Mouse (Mus musculus): ENCODE measurements around the gene Srp54c.
"Not testable (repeated sequence)": the region's sequence is repeated elsewhere in the genome, so short reads cannot be mapped to it uniquely, and the experiment has no call there.

The Srp54c gene

DNA sequence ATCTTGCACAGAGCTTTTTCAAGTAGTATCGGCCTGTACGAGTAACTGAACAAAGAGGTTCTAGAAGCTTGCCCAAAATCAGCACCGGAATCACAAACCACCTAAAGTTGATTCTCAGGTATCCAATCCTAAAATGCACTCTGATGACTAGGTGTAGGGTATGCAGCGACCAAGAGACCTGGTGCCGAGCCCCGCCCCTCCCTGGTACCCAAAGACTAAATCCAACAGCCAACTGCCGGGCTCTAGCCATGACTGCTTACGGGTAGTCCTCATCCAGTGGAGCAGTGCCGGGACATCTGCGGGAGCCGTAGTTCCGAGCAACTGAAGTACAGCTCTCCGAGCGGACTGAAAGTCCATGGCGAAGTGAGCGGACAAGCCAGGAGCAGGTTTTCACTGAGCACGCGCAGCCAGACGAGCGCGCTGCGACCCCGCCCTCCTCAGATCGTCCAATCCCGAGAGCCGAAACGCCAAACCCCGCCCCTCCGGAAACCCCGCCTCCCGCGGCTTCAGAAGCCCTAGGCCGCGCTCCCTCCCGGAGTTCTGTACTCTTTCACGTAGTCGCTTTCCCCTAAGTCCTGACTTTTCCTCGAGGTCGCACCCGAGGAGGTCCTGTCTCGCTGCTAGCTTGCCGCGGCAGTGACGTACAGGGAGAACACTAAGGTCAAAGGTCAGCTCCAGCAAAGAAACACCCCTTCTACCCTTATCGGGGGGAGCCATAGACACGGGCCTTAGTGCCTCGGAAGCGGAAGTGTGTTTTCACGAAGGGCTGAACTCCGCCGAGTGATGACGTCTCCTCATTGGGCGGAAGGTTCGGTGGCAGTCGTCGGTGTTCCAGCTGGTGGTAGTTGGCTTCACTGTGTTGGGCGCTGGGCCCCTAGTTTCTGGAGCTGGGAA lies at the start of gene Srp54c:
Srp54c (plus strand) TSS at position 543 of the 894 bp plus-strand sequence.
- not testable (repeated sequence) for DNase-seq (ENCODE audit: low spot score in 2 of 2)

DNA sequence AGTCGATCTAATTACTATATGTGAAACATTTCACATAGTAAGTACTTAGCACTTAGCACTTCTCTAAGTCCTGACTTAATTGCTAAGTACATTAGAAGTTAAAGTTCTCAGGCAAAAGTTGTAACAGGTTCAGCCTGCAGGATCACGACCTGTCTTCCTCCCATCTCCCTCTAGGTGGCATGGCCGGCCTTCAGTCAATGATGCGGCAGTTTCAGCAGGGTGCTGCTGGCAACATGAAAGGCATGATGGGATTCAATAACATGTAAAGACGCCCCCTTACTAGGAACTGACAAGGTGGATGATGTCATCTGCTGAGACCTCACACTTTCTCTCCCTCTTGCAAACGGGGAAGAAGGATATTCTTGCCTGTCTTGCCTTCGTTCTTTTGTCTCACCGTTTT lies 42.3 kb upstream of the Srp54c start:
- DNase-seq (ENCODE audit: low spot score in 2 of 2): not testable (repeated sequence)

DNA sequence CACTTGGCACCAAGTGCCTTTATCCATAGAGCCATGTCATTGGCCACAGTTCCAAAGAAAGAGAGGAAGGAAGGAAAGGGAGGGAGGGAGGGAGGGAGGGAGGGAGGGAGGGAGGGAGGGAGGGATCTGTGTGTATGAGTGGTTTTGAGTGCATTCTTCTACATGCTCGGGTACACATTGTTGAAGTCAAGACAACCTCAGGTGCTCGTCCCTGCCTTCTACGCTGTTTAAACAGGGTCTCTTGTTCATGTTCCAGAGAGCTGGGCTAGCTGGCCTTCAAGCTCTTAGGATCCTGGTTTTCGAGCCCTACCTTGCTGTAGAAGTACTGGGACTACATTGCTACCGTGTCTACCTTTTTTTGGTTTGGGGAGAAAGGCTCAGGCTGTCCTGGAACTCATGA lies 40.8 kb upstream of the Srp54c start:
- not testable (repeated sequence) for DNase-seq (ENCODE audit: low spot score in 2 of 2)

DNA sequence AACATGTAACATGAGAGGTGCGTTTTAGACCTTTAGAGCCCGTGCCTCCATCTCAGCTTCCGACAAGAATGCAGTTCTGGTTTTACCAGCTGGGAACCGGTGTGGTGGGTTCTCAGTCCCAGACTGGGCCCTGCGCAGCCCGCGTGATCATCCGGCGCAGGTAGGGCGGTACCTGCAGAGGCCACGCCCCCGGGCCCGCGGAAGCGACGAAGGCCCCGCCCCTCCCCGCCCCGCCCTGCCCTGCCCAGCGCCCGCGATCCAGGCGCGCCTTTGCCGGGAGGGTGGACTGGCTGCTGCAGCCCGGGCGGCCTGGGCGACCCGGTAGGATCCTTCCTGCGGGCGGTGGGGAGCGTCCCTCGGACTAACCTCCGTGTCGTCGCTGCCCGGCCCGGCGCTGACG lies 30.7 kb upstream of the Srp54c start, which contains the start of gene 1700047I17Rik2:
1700047I17Rik2 (plus strand) TSS at position 287 of the 400 bp plus-strand sequence.
- DNase-seq (ENCODE audit: low spot score in 2 of 2): not testable (repeated sequence)

DNA sequence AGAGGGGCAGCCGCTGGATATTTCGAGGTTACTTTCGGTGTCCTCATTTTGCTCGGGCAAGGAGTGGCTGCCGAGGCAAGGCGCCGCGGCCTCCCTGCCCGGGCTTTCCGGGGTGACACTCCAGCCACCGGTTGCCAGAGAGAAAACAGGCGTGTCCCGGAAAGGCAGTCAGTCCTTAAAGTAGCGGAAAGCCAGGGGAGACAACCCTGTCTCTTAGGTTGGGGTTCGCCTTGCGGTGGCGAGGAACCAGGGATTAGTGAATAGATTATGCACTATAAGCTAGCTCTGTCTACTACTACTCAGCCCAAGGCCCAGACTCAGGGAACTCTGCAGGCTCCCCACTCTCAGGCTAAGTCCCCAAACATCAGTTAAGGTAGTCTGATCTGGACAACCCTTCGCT lies 30.2 kb upstream of the Srp54c start:
- DNase-seq (ENCODE audit: low spot score in 2 of 2): not testable (repeated sequence)

DNA sequence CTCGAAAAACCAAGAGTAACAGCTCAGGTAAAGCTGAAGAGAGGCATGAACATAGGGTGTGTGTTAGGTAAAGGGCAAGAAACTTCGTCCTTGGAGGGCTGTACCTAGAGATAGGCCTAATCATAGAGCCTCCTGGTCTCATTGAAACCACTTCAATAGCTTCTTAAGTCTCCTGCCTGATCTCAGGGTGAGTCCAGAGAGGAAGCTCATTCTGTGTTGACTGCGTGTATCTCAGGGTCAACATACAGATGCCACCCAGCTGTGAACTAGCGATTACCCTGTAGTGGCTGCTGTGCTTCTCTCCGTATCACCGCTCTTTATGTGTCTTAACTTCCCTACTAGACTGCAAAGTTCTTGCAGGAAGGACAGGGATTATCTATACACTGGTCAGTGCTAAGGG lies 17.0 kb upstream of the Srp54c start:
- DNase-seq (ENCODE audit: low spot score in 2 of 2): not testable (repeated sequence)

DNA sequence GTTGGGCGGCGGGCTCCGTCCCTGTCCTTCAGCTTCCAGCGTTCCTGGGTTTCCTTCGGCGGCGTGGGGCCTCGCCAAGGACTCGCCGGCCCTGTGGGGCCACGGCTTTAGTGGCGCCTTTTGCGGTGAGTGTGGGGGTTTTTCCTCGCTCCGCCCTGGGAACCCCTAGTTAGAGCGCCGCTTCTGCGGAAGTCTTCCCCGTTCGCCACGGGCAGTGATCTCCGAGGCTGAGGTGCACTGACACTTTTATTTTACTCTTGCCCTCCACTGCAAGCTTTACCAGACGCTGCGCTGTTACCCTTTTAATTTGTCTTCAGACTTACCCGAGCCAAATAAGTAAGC lies 523 bp downstream of the Srp54c start:
- DNase-seq (ENCODE audit: low spot score in 2 of 2): not testable (repeated sequence)

DNA sequence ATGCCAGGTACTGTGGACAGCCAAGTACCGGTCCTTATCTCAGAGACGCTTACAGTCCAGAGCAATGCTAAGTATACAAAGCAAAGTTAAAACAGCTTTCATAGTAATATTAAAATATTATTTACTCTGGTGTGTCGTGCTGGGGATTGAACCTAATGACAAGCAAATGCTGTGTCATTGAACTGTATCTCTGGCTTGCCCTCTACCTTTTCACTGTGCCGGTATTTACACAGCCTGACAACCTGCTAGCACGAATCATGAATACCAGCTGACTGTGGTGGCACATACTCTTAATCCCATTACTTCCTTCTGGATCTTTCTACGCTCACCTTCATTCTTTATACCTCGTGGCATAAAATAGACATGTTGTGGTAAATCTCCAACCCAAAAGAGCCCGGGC lies 12.3 kb downstream of the Srp54c start:
- not testable (repeated sequence) for DNase-seq (ENCODE audit: low spot score in 2 of 2)

DNA sequence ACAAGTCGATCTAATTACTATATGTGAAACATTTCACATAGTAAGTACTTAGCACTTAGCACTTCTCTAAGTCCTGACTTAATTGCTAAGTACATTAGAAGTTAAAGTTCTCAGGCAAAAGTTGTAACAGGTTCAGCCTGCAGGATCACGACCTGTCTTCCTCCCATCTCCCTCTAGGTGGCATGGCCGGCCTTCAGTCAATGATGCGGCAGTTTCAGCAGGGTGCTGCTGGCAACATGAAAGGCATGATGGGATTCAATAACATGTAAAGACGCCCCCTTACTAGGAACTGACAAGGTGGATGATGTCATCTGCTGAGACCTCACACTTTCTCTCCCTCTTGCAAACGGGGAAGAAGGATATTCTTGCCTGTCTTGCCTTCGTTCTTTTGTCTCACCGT lies 32.0 kb downstream of the Srp54c start:
- not testable (repeated sequence) for DNase-seq (ENCODE audit: low spot score in 2 of 2)

DNA sequence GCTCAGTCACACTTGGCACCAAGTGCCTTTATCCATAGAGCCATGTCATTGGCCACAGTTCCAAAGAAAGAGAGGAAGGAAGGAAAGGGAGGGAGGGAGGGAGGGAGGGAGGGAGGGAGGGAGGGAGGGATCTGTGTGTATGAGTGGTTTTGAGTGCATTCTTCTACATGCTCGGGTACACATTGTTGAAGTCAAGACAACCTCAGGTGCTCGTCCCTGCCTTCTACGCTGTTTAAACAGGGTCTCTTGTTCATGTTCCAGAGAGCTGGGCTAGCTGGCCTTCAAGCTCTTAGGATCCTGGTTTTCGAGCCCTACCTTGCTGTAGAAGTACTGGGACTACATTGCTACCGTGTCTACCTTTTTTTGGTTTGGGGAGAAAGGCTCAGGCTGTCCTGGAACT lies 33.4 kb downstream of the Srp54c start:
- not testable (repeated sequence) for DNase-seq (ENCODE audit: low spot score in 2 of 2)

DNA sequence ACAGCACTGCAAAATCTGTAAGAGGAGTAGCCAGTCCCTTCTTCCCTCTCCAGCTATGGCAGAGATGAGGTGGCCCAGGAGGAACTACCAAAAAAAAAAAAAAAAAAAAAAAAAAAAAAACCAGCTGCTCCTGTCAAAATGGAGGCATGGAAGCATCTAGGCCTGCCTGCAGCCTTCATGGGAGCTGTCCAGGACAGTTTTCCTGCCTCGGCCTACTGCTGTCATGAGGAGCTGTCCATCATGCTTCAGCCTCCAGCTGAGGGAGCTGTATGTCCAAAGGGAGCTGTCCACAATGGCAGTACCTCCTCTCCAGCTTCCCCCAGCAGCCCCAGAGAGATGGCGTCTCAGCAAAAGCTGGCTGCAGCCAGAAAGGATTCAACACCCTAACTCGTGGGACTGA lies 42.3 kb downstream of the Srp54c start:
- DNase-seq (ENCODE audit: low spot score in 2 of 2): no peak

DNA sequence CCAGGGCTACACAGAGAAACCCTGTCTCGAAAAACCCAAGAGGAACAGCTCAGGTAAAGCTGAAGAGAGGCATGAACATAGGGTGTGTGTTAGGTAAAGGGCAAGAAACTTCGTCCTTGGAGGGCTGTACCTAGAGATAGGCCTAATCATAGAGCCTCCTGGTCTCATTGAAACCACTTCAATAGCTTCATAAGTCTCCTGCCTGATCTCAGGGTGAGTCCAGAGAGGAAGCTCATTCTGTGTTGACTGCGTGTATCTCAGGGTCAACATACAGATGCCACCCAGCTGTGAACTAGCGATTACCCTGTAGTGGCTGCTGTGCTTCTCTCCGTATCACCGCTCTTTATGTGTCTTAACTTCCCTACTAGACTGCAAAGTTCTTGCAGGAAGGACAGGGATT lies 47.6 kb downstream of the Srp54c start:
- DNase-seq (ENCODE audit: low spot score in 2 of 2): not testable (repeated sequence)

DNA sequence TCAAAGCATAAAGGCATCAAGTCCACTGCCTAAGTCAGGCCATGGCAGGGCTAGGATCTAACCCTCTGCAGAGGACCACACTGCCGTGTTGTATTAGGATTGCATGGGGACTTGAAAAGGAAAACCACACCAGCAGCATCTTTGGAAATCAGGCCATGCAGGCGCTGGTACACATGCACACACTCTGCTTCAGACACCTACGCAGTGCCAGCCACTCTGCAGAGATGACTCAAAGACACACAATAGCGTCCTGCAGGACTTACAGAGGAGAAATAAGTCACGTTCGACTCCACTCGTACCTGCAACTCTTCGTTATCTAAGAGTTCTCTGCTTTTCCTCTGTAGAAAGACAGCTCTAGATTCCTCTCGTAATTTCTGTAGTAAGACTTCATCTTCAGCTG lies 68.1 kb downstream of the Srp54c start:
- no peak for DNase-seq (ENCODE audit: low spot score in 2 of 2)

DNA sequence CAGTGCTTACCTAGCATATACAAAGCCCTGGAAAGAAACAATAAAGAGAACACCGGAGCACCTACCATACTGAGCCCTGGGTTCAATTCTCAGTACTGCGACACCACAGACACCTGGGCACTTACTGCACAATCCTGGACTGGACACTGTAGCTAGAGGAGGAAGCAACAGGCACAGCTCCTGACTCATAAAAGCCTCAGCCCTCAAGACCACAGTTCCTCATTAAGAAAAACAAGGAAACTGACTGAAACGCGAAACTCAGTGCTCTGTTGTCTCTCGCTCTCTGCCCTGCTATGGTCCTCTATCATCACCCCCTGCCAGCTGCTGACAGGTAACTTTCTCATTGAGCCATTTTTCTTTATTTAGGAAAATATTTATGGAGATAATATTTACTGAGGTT lies 69.4 kb downstream of the Srp54c start, which contains the start of gene 1110008L16Rik:
1110008L16Rik (plus strand) TSS at position 242 of the 400 bp plus-strand sequence.
- DNase-seq (ENCODE audit: low spot score in 2 of 2): no peak

DNA sequence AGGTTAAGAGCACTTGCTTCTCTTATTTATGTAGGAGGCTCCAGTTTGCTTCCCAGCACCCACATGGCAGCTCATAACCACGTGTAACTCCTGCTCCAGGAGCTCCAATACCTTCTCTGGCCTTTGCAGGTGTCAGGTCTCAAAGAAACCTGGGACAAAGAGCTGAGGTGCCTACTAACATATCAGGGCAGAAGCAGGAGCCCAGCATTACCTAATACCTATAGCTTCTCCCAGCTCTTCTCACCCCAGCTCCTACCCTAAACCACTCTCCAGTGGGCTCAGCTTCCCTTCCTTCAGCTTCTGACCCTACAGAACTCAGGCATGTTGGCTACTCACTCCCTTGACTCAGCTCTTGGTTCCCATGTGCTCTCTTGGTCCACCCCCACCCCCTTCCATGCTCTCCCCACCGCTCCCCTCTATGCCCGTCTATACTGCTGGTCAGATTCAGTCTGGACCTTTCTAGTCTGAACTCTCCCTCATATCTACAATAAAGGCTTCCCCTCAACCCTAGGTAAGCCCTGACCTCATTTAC lies 70.9 kb downstream of the Srp54c start:
- DNase-seq (ENCODE audit: low spot score in 2 of 2): no peak

DNA sequence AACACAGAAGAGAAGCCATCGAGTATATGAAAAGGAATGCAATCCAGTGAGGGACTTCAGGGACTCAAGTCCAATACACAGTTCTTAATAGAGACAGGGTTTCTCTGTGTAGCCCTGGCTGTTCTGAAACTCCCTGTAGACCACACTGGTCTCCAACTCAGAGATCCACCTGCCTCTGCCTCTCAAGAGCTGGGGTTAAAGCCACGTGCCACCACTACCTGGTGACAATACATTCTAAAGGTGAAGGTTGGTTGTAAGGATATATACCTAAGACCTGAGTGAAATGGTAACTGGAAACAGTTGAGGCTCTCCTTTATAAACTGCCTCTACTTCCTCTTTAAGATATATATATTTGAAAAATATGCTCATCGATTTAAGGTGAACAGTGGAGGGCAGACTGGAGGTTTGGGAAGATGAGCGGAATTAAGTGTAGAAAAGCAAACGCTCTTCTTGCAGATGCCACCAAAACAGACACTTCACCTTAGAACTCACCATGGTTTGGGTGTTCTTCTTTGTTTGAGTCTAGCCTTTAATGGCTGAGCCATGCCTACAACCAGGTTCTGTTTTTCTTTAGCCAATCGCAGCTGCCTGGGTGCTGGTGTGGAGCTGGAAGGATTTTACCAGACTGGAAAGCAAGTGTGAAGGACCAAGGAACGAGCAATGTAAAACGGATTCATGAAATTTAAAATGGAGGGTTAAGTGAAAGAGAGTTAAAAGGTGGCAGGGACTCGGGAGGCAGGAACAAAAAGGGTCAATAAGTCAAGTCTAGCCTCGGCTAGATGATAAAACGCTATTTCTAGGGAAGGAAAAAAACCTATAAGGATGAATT lies 71.7 kb downstream of the Srp54c start:
- no peak for DNase-seq (ENCODE audit: low spot score in 2 of 2)

DNA sequence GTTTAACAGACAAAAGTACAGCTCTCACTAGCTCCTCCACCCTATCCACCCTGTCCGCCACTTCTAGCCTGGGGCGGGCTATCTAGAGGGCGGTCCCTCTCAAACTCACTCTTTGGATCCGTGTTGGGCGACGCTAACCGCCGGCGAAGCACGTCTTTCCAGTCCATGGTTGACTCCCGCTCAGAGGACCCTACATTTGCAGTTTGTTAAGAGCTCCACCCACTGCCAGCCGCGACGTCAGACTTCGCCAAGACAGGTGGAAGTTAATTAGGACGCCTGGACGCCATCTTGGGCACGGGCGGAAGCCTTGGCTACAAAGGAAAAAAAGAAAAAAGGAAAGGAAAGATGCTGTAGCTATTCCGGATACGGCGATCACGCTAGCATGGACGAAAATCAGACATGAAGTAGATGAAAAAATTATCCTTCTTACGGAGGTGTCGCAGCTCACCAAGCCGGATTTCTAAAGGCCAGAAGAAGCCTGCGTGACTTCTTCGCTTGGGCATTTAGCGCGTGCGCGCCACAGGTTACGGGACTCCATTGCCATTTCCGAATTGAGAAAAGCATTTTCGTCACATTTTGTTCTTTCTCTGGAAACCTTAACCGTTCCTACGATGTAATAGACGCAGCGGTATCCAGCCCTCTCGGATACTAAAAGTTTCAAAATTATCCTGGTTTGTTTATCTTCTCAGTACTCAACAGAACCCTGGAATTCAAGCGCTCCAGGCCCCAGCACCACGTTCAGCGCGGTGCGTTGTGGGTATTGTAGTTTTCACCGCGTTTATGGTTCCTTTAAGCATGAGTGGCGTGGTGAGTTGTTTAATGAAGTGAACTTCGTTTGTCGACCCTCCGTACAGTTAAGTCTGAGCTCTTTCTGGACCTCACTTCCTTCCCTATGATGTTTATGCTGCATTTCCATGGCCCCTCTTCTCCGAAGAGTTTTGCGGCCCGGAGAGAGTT lies 72.8 kb downstream of the Srp54c start, which contains the start of gene Ppp2r3c:
Ppp2r3c (minus strand) TSS at position 514 of the 957 bp plus-strand sequence.
- peak; percentile 54 to 83 for DNase-seq (ENCODE audit: low spot score in 2 of 2)

DNA sequence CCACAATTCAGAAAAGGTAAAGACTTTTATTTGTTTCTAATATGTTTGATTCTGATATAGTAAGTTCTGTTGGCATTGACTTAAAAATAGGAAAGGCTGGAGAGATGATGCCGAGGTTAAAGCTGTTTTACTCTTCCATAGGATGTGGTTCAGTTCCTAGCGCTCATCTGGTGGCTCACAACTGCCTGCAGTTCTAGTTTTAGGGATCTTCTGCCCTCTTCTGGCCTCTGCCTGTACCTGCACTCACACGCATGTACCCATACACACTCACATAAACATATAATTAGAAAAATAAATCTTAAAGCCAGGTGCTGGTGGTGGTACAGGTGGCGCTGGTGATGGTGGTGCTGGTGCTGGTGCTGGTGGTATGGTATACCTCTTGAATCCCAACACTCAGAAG lies 76.4 kb downstream of the Srp54c start:
- no peak for DNase-seq (ENCODE audit: low spot score in 2 of 2)

DNA sequence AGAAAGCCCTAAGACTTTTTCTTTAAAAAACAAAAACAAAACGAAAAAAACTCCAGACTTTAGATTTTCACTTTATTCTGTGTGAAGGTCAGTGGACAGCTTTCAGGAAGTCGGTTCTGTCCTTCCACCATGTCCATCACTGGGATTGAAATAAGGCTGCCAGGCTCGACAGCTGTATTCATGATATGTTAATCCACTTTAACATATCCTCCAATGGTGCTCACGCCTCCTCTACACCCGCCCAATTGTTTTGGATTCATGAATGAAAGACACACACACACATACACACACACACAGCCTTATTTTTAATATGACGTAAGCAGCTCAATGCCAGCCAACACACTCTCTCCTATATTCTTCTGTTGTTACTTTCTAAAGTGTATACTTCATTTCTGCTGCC lies 77.6 kb downstream of the Srp54c start:
- no peak for DNase-seq (ENCODE audit: low spot score in 2 of 2)

DNA sequence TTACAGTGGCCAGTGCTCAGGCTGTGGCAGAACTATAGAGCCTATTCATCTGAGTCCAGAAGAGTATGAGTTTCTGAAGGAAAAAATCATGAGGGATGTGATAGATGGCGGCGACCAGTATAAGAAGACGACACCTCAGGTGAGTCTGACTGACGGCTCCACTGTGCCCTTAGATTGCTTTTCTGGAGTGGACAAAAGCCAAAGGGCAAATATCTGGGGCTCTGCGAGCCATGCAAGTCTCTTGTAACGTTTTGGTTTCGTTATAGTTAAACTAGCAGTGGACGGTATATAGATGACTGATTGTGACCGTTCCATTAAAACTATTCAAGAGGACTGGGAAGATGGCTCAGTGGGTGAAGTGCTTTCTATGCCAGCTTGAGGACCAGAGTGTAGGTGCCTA lies 78.8 kb downstream of the Srp54c start:
- DNase-seq (ENCODE audit: low spot score in 2 of 2): no peak

DNA sequence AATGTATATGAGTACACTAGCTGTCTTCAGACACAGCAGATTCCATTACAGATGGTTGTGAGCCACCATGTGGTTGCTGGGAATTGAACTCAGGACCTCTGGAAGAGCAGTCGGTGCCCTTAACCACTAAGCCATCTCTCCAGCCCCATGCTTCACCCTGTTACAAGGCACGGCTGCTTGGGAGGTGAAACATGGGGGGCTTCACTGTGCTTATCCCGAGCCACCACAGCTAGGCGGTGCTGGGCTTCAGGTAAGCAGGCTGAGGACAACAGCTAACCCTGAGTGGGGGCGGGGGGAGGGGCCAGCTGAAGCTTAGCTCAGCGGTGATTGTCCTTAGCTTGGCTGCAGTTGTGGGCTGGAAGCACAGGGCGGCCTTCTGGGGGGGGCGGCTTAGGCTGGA lies 79.5 kb downstream of the Srp54c start:
- DNase-seq (ENCODE audit: low spot score in 2 of 2): no peak
